Mouse (Mus musculus): ENCODE results near the gene Irs1.

- no peak for TF ChIP-seq CTCF (IDR thresholded peaks at IDR 0.05; ENCODE audit: extremely low read depth, insufficient read length, insufficient replicate concordance, low read depth, low read length)
- TF ChIP-seq POLR2A (IDR thresholded peaks at IDR 0.05; ENCODE audit: low read depth, low read length) = no peak
Observed at GRCm38 (mm10) chr1:82200636-82201035, 90.6 kb downstream of the Irs1 start.
